ENCODE assay signal across 8 mouse cellular contexts in genomic region chr1:57406187-57407151, GRCm38 (mm10). TPM values are rescaled to one million over a fixed set of nuclear protein-coding genes. Genes with fewer than 3 reads are reported as not detected.
DNase-seq lines count a peak whose midpoint lies in the region; ATAC-seq and TF ChIP-seq lines count a peak whose summit lies in the region.

Gene Maip1, plus strand, starts transcription at chr1:57406328.
Gene Tyw5, minus strand, starts transcription at chr1:57407101.

- H3K4me3 ChIP-seq in forebrain, embryonic 10.5 days = peak within 1 kb of the TSS; percentile 84
- H3K4me3 ChIP-seq in heart, embryonic 15.5 days = peak within 1 kb of the TSS; percentile 75
- H3K4me3 ChIP-seq in liver, embryonic 14.5 days (ENCODE audit: insufficient read depth in 1 of 2, low read depth in 2 of 2, low read length in 2 of 2) = peak within 1 kb of the TSS; percentile 82 to 84
- H3K4me3 ChIP-seq in stomach, embryonic 15.5 days (replicated peaks) = peak within 1 kb of the TSS; percentile 94

- TF ChIP-seq EP300 in liver, embryonic 14.5 days (IDR thresholded peaks at IDR 0.05; ENCODE audit: low read depth) = no peak

- peak within 1 kb of the TSS; percentile 86 for H3K9ac ChIP-seq in heart, embryonic 15.5 days
- peak within 1 kb of the TSS; percentile 93 for H3K9ac ChIP-seq in liver, embryonic 14.5 days (replicated peaks)
- peak within 1 kb of the TSS; percentile 90 for H3K9ac ChIP-seq in stomach, embryonic 15.5 days

- peak; percentile 85 for ATAC-seq in heart, embryonic 15.5 days (replicated peaks; ENCODE audit: insufficient number of reproducible peaks, insufficient read depth, low FRiP score, low read depth)
- ATAC-seq in liver, embryonic 14.5 days (ENCODE audit: insufficient read depth) = peak; percentile 88
- peak; percentile 90 for ATAC-seq in stomach, embryonic 15.5 days (ENCODE audit: insufficient read depth, low FRiP score, low read depth)

- H3K27ac ChIP-seq in forebrain, embryonic 10.5 days = peak within 1 kb of the TSS; percentile 99
- peak within 1 kb of the TSS; percentile 96 for H3K27ac ChIP-seq in heart, embryonic 15.5 days
- H3K27ac ChIP-seq in liver, embryonic 14.5 days = peak within 1 kb of the TSS; percentile 64
- peak within 1 kb of the TSS; percentile 96 for H3K27ac ChIP-seq in stomach, embryonic 15.5 days

- H3K4me1 ChIP-seq in forebrain, embryonic 10.5 days = peaks cover 32% of the 10 kb centered on the region
- peaks cover 19% of the 10 kb centered on the region for H3K4me1 ChIP-seq in heart, embryonic 15.5 days (replicated peaks)
- H3K4me1 ChIP-seq in liver, embryonic 14.5 days (replicated peaks; ENCODE audit: control insufficient read depth in 2 of 2, insufficient read depth in 2 of 2, low read length in 1 of 2) = peaks cover 7 to 11% of the 10 kb centered on the region in 2 experiments
- H3K4me1 ChIP-seq in stomach, embryonic 15.5 days = peaks cover 12% of the 10 kb centered on the region; the same call in 1 of the 2 replicates

- under 1% methylated on average over 72 of the region's 72 CpGs for WGBS in forebrain, embryonic 10.5 days
- under 1% methylated on average over 72 of the region's 72 CpGs for WGBS in heart, embryonic 15.5 days
- WGBS in liver, embryonic 14.5 days (ENCODE audit: insufficient replicate concordance) = under 1% methylated on average over 72 of the region's 72 CpGs
- under 1% methylated on average over 72 of the region's 72 CpGs for WGBS in stomach, embryonic 15.5 days

- peak within 1 kb of the TSS; percentile 77 for H3K4me2 ChIP-seq in heart, embryonic 15.5 days
- H3K4me2 ChIP-seq in liver, embryonic 14.5 days (ENCODE audit: low read depth) = peak within 1 kb of the TSS; percentile 76
- H3K4me2 ChIP-seq in stomach, embryonic 15.5 days = peak within 1 kb of the TSS; percentile 73

- TF ChIP-seq CTCF in liver, embryonic 14.5 days (IDR thresholded peaks at IDR 0.05; ENCODE audit: low read depth) = peak; percentile 27; the same call in 1 of the 2 replicates

- peak; percentile 73 to 79 for DNase-seq in CD8-positive naive resting alpha-beta T cell, adult 2 months (ENCODE audit: low read depth in 2 of 2, low spot score in 2 of 2)
- peak; percentile 78 for DNase-seq in c-Kit-negative CD71-positive TER-119-positive erythroid progenitor cells, embryonic 14.5 days (ENCODE audit: low read depth, low spot score)
- peak; percentile 85 for DNase-seq in forebrain, embryonic 10.5 days (ENCODE audit: extremely low spot score, low spot score)
- peak; percentile 82 to 88 for DNase-seq in kidney, postnatal 25 days
- peak; percentile 67 to 71 (median 68) for DNase-seq in liver, embryonic 14.5 days (ENCODE audit: low read depth in 3 of 3, low spot score in 3 of 3)
- DNase-seq in neural tube, embryonic 10.5 days (ENCODE audit: extremely low spot score, low spot score) = peak; percentile 91

- H3K27me3 ChIP-seq in forebrain, embryonic 10.5 days (ENCODE audit: poor library complexity, severe bottlenecking) = no peaks in the 10 kb centered on the region
- H3K27me3 ChIP-seq in heart, embryonic 15.5 days = no peaks in the 10 kb centered on the region
- no peaks in the 10 kb centered on the region for H3K27me3 ChIP-seq in liver, embryonic 14.5 days (ENCODE audit: control insufficient read depth, insufficient read depth, low read length)
- no peaks in the 10 kb centered on the region for H3K27me3 ChIP-seq in stomach, embryonic 15.5 days (replicated peaks)

- no peaks in the 10 kb centered on the region for H3K9me3 ChIP-seq in forebrain, embryonic 10.5 days
- H3K9me3 ChIP-seq in heart, embryonic 15.5 days (replicated peaks) = no peaks in the 10 kb centered on the region
- no peaks in the 10 kb centered on the region for H3K9me3 ChIP-seq in liver, embryonic 14.5 days (ENCODE audit: control insufficient read depth, low read length)
- H3K9me3 ChIP-seq in stomach, embryonic 15.5 days = no peaks in the 10 kb centered on the region

- peaks cover 29% of the 10 kb centered on the region for H3K36me3 ChIP-seq in forebrain, embryonic 10.5 days (replicated peaks)
- H3K36me3 ChIP-seq in heart, embryonic 15.5 days = peaks cover 3% of the 10 kb centered on the region; the same call in 1 of the 2 replicates
- H3K36me3 ChIP-seq in liver, embryonic 14.5 days (replicated peaks; ENCODE audit: control insufficient read depth, insufficient read depth, low read depth) = no peaks in the 10 kb centered on the region
- no peaks in the 10 kb centered on the region for H3K36me3 ChIP-seq in stomach, embryonic 15.5 days

RNA-seq across cellular contexts. Expression of gene Maip1, which starts in this region (rescaled TPM):
- polyA plus RNA-seq in forebrain, embryonic 10.5 days (2016; fragmentation: Nextera tagmentation; extraction: Ambion mirVana) = 18.4 and 18.6 TPM in 2 replicates
- 14.0 and 15.0 TPM in 2 replicates for polyA plus RNA-seq in heart, embryonic 15.5 days (2015; fragmentation: Nextera tagmentation; extraction: Ambion mirVana)
- 2.7 and 4.5 TPM in 2 replicates for polyA plus RNA-seq in liver, embryonic 14.5 days (2012; rRNA removed)
- polyA plus RNA-seq in liver, embryonic 14.5 days (2014; fragmentation: Nextera tagmentation; extraction: Ambion mirVana) = 7.9 and 8.4 TPM in 2 replicates
- polyA plus RNA-seq in stomach, embryonic 15.5 days (2015; fragmentation: Nextera tagmentation; extraction: Ambion mirVana) = 17.0 and 19.2 TPM in 2 replicates

RNA-seq across cellular contexts. Expression of gene Tyw5, which starts in this region (rescaled TPM):
- 31.7 and 37.0 TPM in 2 replicates for polyA plus RNA-seq in forebrain, embryonic 10.5 days (2016; fragmentation: Nextera tagmentation; extraction: Ambion mirVana)
- polyA plus RNA-seq in heart, embryonic 15.5 days (2015; fragmentation: Nextera tagmentation; extraction: Ambion mirVana) = 16.9 and 19.0 TPM in 2 replicates
- polyA plus RNA-seq in liver, embryonic 14.5 days (2012; rRNA removed) = 5.8 and 9.2 TPM in 2 replicates
- 9.9 and 11.4 TPM in 2 replicates for polyA plus RNA-seq in liver, embryonic 14.5 days (2014; fragmentation: Nextera tagmentation; extraction: Ambion mirVana)
- 26.0 and 28.7 TPM in 2 replicates for polyA plus RNA-seq in stomach, embryonic 15.5 days (2015; fragmentation: Nextera tagmentation; extraction: Ambion mirVana)

Comparison
In these comparisons a context has a peak if more than half of its experiments do, and no peak if none do; other contexts are left out.
1. Peak in every context shown above with its lines: DNase-seq, ATAC-seq, H3K4me3 ChIP-seq and H3K27ac ChIP-seq.